Mouse (Mus musculus) heart, postnatal 0 days (tissue): ENCODE measurements around the gene Ttc28. TPM values are rescaled to one million over a fixed set of nuclear protein-coding genes. Genes with fewer than 3 reads are reported as not detected.

Experiments used
- ATAC-seq: fragments of 200-750 bp; cut with Nextera tagmentation; 2 replicates; pipeline ENCODE4 v1.8.0; 2017; ENCODE audit warnings: low read depth, moderate number of reproducible peaks, moderate library complexity; ENCODE audit not compliant: insufficient read depth
- DNase-seq: peaks from one replicate; pipeline ENCODE4 v3.0.0-alpha.2; 2016; ENCODE audit warnings: low spot score
- H3K27ac ChIP-seq: fragments of 300-500 bp; sonication (generic); 2 replicates; pipeline ENCODE4 v1.5.1; 2014; ENCODE audit warnings: low read depth, mild to moderate bottlenecking
- H3K27me3 ChIP-seq: fragments of 300-500 bp; sonication (generic); 2 replicates; pipeline ENCODE4 v1.6.1; 2014; ENCODE audit warnings: low read length, mixed read lengths; ENCODE audit not compliant: control insufficient read depth, insufficient read depth
- H3K36me3 ChIP-seq: fragments of 300-500 bp; sonication (generic); replicated peaks from 2 replicates; pipeline ENCODE4 v1.6.1; 2014; ENCODE audit warnings: low read length, mixed read lengths; ENCODE audit not compliant: control insufficient read depth, insufficient read depth
- H3K4me1 ChIP-seq: fragments of 300-500 bp; sonication (generic); 2 replicates; pipeline ENCODE4 v1.6.1; 2014; ENCODE audit warnings: antibody characterized with exemption; ENCODE audit not compliant: control insufficient read depth, insufficient read depth
- H3K4me2 ChIP-seq: fragments of 300-500 bp; sonication (generic); 2 replicates; pipeline ENCODE4 v1.6.1; 2014; ENCODE audit warnings: low read depth, mild to moderate bottlenecking, low read length, moderate library complexity
- H3K4me3 ChIP-seq: fragments of 300-500 bp; sonication (generic); 2 replicates; pipeline ENCODE4 v1.5.1; 2014; ENCODE audit warnings: low read depth, low read length
- H3K9ac ChIP-seq: fragments of 300-500 bp; sonication (generic); replicated peaks from 2 replicates; pipeline ENCODE4 v1.6.1; 2014; ENCODE audit warnings: low read depth, low read length, mixed read lengths
- H3K9me3 ChIP-seq: fragments of 300-500 bp; sonication (generic); replicated peaks from 2 replicates; pipeline ENCODE4 v1.6.1; 2016; ENCODE audit warnings: low read length; ENCODE audit not compliant: control insufficient read depth
- CTCF ChIP-seq: IDR thresholded peaks from 2 replicates; pipeline ENCODE4 v1.5.1; 2016; ENCODE audit warnings: antibody characterized with exemption, control low read depth, low read depth
- EP300 ChIP-seq: IDR thresholded peaks from 2 replicates; pipeline ENCODE4 v1.6.1; 2016; ENCODE audit warnings: antibody characterized with exemption, low read depth
- WGBS: fragments of 180-500 bp; shearing (Covaris S2); extraction: QIAGEN DNeasy Blood & Tissue Kit; methylation state at CpG from one replicate; pipeline ENCODE4 v1.1.7; 2014; 5-methylcytosine and 5-hydroxymethylcytosine counted together
- polyA plus RNA-seq: library from polyadenylated mRNA; unstranded; fragments of >200 nt; fragmentation: Nextera tagmentation; extraction: Ambion mirVana; gene quantifications from 2 replicates; pipeline ENCODE4 v1.2.1, GENCODE M21; 2015
- total RNA-seq: library from RNA; depleted of rRNA; stranded (reverse); fragments of >200 nt; gene quantifications from 2 replicates; pipeline ENCODE4 v1.2.3, GENCODE M21; 2014; ENCODE audit warnings: low replicate concordance

The Ttc28 gene
- total and polyA plus RNA-seq, 2 experiments from 2014 or later, result 4.6 to 14.2 TPM

DNA sequence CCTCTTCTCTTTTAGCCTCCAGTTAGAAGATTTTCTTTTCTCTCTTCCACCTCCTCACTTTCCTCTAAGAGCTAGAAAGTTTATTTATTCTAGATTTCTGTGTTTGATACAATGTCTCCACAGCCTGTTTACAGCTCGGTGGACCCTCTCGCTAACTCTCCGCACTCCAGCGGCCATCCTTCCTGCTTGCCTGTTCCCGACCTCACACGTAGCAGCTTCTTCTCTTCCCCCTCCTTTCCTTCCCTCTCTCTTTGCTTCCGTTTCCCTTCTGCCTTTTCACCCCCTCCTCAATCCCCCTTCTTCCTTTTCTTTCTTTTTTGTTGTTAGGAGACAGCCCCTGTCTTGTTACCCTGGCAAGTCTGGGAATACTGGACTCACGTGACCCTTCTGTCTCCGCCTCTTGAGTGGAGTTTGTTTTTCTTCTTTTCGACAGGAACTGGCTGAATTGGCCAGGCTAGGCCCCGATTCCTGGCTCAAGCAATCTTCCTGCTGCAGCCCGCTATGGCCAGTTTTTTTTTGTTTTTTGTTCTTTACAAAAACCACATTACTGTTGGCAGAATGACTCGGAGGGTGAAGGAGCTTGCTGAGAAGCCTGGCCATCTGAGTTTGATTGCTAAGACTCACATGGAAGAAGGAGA is 20.5 kb upstream of the Ttc28 start:
- H3K4me1 ChIP-seq, result peaks cover 15% of the 10 kb centered on the region
- 37% methylated on average over 13 of the region's 13 CpGs for WGBS
- no peaks in the 10 kb centered on the region; the same call in 1 of the 2 replicates for H3K36me3 ChIP-seq
- TF ChIP-seq EP300, result no peak
- TF ChIP-seq CTCF, result no peak
- H3K27me3 ChIP-seq, result no peaks in the 10 kb centered on the region
- peak overlapping the region; percentile 20; the same call in 1 of the 2 replicates for H3K4me3 ChIP-seq
- 0 out of 2 replicates have a peak overlapping the region, but pooled peaks have one; percentile 7 for H3K9ac ChIP-seq
- H3K4me2 ChIP-seq, result peak overlapping the region; percentile 38
- no peaks in the 10 kb centered on the region for H3K9me3 ChIP-seq
- H3K27ac ChIP-seq, result peak overlapping the region; percentile 84
- DNase-seq (peak; percentile 56), ATAC-seq (peak; percentile 70)

DNA sequence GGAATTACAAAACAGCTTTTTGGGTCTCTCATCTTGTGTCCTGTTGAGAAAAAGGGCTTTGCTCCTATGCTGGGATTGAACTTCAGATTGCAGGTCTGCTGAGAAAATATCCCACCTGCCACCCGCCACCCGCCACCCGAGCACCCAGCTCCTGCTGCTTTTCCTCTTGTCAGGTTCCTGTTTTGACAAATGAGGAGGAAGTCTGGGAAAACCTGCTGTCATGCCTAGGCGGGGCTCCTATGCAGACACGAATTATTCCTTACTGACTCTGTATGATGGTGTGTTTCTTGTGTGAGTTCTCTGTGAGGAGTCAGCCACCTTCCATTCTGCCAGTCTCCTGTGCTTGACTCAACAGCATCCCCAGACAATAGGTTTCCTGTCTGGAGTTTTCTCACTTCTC is 19.2 kb upstream of the Ttc28 start:
- peaks cover 15% of the 10 kb centered on the region for H3K4me1 ChIP-seq
- H3K4me2 ChIP-seq, result no peak overlapping the region
- H3K27me3 ChIP-seq, result no peaks in the 10 kb centered on the region
- H3K9ac ChIP-seq, result no peak overlapping the region
- H3K27ac ChIP-seq, result peak overlapping the region; percentile 84
- no peaks in the 10 kb centered on the region; the same call in 1 of the 2 replicates for H3K36me3 ChIP-seq
- TF ChIP-seq EP300, result no peak
- no peak for TF ChIP-seq CTCF
- ATAC-seq, result no peak
- WGBS, result 72% methylated on average over 5 of the region's 5 CpGs
- no peak for DNase-seq
- no peak overlapping the region for H3K4me3 ChIP-seq
- no peaks in the 10 kb centered on the region for H3K9me3 ChIP-seq

DNA sequence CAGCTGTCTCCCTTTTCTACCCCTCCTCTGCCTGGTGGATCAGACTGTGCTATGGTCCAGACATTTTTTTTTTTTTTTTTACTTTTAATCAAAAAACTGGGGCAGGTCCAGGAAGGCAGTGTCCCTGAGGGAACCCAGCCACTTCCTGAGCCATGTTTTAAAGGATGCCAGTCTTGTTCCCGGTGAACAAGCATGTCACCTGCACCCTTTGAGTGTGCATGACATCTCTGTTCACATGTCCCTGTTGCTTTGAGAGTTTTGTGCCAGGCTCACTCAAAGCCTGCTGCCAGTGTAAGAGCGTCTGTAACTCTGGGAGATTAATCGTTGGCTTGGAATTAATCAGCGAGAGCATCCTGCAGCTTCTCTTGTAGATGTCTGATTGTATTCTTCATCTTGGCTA is 11.1 kb upstream of the Ttc28 start:
- peaks cover 10% of the 10 kb centered on the region for H3K36me3 ChIP-seq

DNA sequence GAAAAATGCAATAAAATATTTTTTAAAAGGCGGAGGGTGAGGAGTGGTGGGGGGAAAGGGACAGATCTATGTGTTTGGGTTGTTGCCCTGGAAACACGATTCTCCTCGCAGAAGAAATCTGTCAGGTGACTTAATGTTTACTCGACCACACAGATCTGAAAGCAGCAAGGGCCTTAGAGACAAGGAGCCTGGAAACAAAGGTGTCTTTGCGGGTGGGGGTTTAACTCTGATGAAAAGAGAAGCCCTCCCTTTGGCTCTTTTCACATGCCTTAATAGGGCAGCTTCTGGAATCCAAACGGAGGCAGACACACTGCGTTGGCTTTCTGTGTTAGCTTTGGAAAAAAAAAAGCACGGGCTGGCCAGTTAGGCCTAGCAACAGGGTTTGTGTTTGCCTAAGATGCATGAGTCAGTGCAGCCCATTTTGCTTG is 10.3 kb upstream of the Ttc28 start:
- Histone ChIP-seq H3K4me2 (0 out of 2 replicates have a peak overlapping the region, but pooled peaks have one; percentile 12), H3K9me3 (no peaks in the 10 kb centered on the region), H3K4me1 (no peaks in the 10 kb centered on the region), H3K4me3 (no peak overlapping the region), H3K9ac (no peak overlapping the region), H3K36me3 (peaks cover 10% of the 10 kb centered on the region), H3K27ac (peak overlapping the region; percentile 38; the same call in 1 of the 2 replicates), H3K27me3 (no peaks in the 10 kb centered on the region)
- no peak for TF ChIP-seq CTCF
- no peak for TF ChIP-seq EP300
- peak; percentile 36; the same call in 1 of the 2 replicates for ATAC-seq
- WGBS, result 62% methylated on average over 8 of the region's 8 CpGs
- DNase-seq, result peak; percentile 30

More for the DNA sequence above, 11.1 kb upstream of the Ttc28 start:
- TF ChIP-seq EP300 (no peak), CTCF (no peak)
- no peak overlapping the region for H3K4me2 ChIP-seq
- peak overlapping the region; percentile 38; the same call in 1 of the 2 replicates for H3K27ac ChIP-seq
- no peaks in the 10 kb centered on the region for H3K27me3 ChIP-seq
- WGBS, result 53% methylated on average over 4 of the region's 4 CpGs
- no peaks in the 10 kb centered on the region for H3K4me1 ChIP-seq
- no peak overlapping the region for H3K9ac ChIP-seq
- H3K9me3 ChIP-seq, result no peaks in the 10 kb centered on the region
- ATAC-seq (0 out of 2 replicates have a peak, but pooled peaks have one; percentile 47), DNase-seq (no peak)
- no peak overlapping the region for H3K4me3 ChIP-seq

DNA sequence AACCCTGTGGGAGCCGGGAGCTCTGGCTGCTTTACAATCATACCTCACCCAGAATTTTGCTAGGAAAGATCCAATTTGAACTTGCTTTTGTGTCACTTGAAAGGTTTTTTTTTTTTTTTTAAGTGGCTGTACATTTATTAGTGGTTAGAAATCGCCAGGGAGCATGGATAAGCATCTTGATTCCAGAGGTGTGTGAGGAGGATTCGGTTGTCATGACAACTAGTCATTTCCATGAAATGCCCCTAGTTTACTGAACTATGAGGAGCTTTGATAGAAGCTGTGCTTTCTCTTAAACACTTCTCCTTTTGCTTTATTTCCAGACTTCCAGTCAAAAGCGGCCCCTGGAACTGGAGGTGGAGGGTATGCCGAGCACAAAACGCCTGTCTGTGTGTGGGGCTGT is 6.4 kb upstream of the Ttc28 start:
- no peak for DNase-seq
- Histone ChIP-seq H3K4me2 (no peak overlapping the region), H3K27ac (no peak overlapping the region), H3K36me3 (peaks cover 10% of the 10 kb centered on the region), H3K4me3 (no peak overlapping the region), H3K27me3 (no peaks in the 10 kb centered on the region), H3K9ac (no peak overlapping the region), H3K9me3 (no peaks in the 10 kb centered on the region), H3K4me1 (no peaks in the 10 kb centered on the region)
- no peak for ATAC-seq
- 94% methylated on average over 6 of the region's 6 CpGs for WGBS
- TF ChIP-seq CTCF (no peak), EP300 (no peak)

DNA sequence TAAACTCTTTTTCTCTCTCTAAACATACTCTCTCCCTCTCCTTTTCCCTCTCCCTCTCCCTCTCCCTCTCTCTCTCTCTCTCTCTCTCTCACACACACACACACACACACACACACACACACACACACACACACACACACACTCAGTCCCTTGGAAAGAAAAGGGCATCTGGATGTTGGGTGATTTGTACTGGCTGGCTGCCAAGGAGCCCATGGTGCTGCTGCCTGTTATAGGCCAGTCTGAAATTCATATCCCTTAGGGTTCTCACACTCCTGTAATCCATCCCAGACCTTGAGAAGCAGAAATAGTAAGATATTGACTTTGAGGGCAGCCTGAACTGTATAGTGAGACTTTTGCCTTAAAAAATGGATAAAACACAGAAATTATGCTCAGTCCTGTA is 4.9 kb upstream of the Ttc28 start:
- peaks cover 10% of the 10 kb centered on the region for H3K36me3 ChIP-seq
- H3K27ac ChIP-seq, result no peak overlapping the region
- ATAC-seq, result no peak

More for the DNA sequence above, 4.9 kb upstream of the Ttc28 start:
- H3K27me3 ChIP-seq, result no peaks in the 10 kb centered on the region
- DNase-seq, result peak; percentile 31
- no peak overlapping the region for H3K4me2 ChIP-seq
- H3K9me3 ChIP-seq, result no peaks in the 10 kb centered on the region
- H3K4me1 ChIP-seq, result no peaks in the 10 kb centered on the region
- H3K9ac ChIP-seq, result no peak overlapping the region
- TF ChIP-seq CTCF, result no peak
- TF ChIP-seq EP300, result no peak
- H3K4me3 ChIP-seq, result no peak overlapping the region
